ENCODE assay signal across 8 mouse cellular contexts in genomic region chr2:129197843-129198435, GRCm38 (mm10). TPM values are rescaled to one million over a fixed set of nuclear protein-coding genes. Genes with fewer than 3 reads are reported as not detected.
A peak's percentile ranks its signal among the peaks of the same experiment; 100 is the strongest.
DNase-seq lines count a peak whose midpoint lies in the region; ATAC-seq and TF ChIP-seq lines count a peak whose summit lies in the region.

No protein-coding gene starts in this region.

- TF ChIP-seq CTCF in lung, embryonic 14.5 days (IDR thresholded peaks at IDR 0.05; ENCODE audit: low read depth) = no peak

- H3K9me3 ChIP-seq in lung, embryonic 14.5 days (ENCODE audit: low read depth, low read length) = no peaks in the 10 kb centered on the region
- no peaks in the 10 kb centered on the region for H3K9me3 ChIP-seq in hindbrain, embryonic 11.5 days (ENCODE audit: control insufficient read depth, low read length)
- no peaks in the 10 kb centered on the region for H3K9me3 ChIP-seq in midbrain, embryonic 10.5 days (replicated peaks)

- WGBS in lung, embryonic 14.5 days = under 1% methylated on average over 32 of the region's 32 CpGs
- WGBS in hindbrain, embryonic 11.5 days = 2% methylated on average over 32 of the region's 32 CpGs
- 2% methylated on average over 32 of the region's 32 CpGs for WGBS in midbrain, embryonic 10.5 days

- peak overlapping the region; percentile 78 for H3K9ac ChIP-seq in lung, embryonic 14.5 days
- peak overlapping the region; percentile 69 for H3K9ac ChIP-seq in hindbrain, embryonic 11.5 days (ENCODE audit: low read depth, low read length)

- peak; percentile 57 for DNase-seq in lung, embryonic 14.5 days
- DNase-seq in lung, postnatal 10 days = no peak
- DNase-seq in hindbrain, embryonic 11.5 days (ENCODE audit: low spot score) = no peak
- no peak for DNase-seq in midbrain, embryonic 10.5 days (ENCODE audit: low spot score)
- DNase-seq in gastrocnemius, postnatal 25 days = no peak
- DNase-seq in gastrocnemius, postnatal 4 days (ENCODE audit: low spot score in 2 of 2) = no peak
- no peak for DNase-seq in left cerebral cortex, adult 8-10 months (ENCODE audit: low spot score in 2 of 2)

- no peaks in the 10 kb centered on the region for H3K27me3 ChIP-seq in lung, embryonic 14.5 days (ENCODE audit: insufficient read depth, low read length)
- H3K27me3 ChIP-seq in hindbrain, embryonic 11.5 days (ENCODE audit: control insufficient read depth, insufficient read depth, low read length) = no peaks in the 10 kb centered on the region
- no peaks in the 10 kb centered on the region for H3K27me3 ChIP-seq in midbrain, embryonic 10.5 days (ENCODE audit: low read depth, poor library complexity, severe bottlenecking)

- peak overlapping the region; percentile 92 for H3K4me2 ChIP-seq in lung, embryonic 14.5 days
- H3K4me2 ChIP-seq in hindbrain, embryonic 11.5 days (replicated peaks; ENCODE audit: low read depth, low read length) = peak overlapping the region; percentile 80

- H3K4me1 ChIP-seq in lung, embryonic 14.5 days (ENCODE audit: insufficient read depth) = 0 out of 2 replicates have a peak, but pooled peaks cover 3% of the 10 kb centered on the region
- peaks cover 2% of the 10 kb centered on the region; the same call in 1 of the 2 replicates for H3K4me1 ChIP-seq in brown adipose tissue, adult 24 weeks (ENCODE audit: control insufficient read depth, insufficient read depth, insufficient read length, low read length)
- no peaks in the 10 kb centered on the region for H3K4me1 ChIP-seq in hindbrain, embryonic 11.5 days (replicated peaks; ENCODE audit: control insufficient read depth, insufficient read depth, low read length)
- peaks cover 33% of the 10 kb centered on the region for H3K4me1 ChIP-seq in midbrain, embryonic 10.5 days

- peak overlapping the region; percentile 76 for H3K27ac ChIP-seq in lung, embryonic 14.5 days (ENCODE audit: low read depth)
- peak overlapping the region; percentile 93 for H3K27ac ChIP-seq in brown adipose tissue, adult 24 weeks (replicated peaks; ENCODE audit: low read depth, low read length)
- H3K27ac ChIP-seq in hindbrain, embryonic 11.5 days (ENCODE audit: low read depth, low read length) = peak overlapping the region; percentile 24; the same call in 1 of the 2 replicates
- H3K27ac ChIP-seq in midbrain, embryonic 10.5 days (replicated peaks) = peak overlapping the region; percentile 99

- H3K36me3 ChIP-seq in lung, embryonic 14.5 days (ENCODE audit: insufficient read depth) = peaks cover 27% of the 10 kb centered on the region
- 0 out of 2 replicates have a peak, but pooled peaks cover 2% of the 10 kb centered on the region for H3K36me3 ChIP-seq in hindbrain, embryonic 11.5 days (ENCODE audit: control insufficient read depth, insufficient read depth, low read length)
- peaks cover 31% of the 10 kb centered on the region for H3K36me3 ChIP-seq in midbrain, embryonic 10.5 days

- peak overlapping the region; percentile 81 for H3K4me3 ChIP-seq in lung, embryonic 14.5 days (ENCODE audit: low read depth, low read length)
- peak overlapping the region; percentile 80 for H3K4me3 ChIP-seq in brown adipose tissue, adult 24 weeks (ENCODE audit: insufficient read depth, low read depth, low read length)
- H3K4me3 ChIP-seq in hindbrain, embryonic 11.5 days (ENCODE audit: low read depth, low read length) = peak overlapping the region; percentile 93
- peak overlapping the region; percentile 96 for H3K4me3 ChIP-seq in midbrain, embryonic 10.5 days

- ATAC-seq in lung, embryonic 14.5 days (ENCODE audit: insufficient read depth) = peak; percentile 0; the same call in 1 of the 2 replicates
- ATAC-seq in hindbrain, embryonic 11.5 days (ENCODE audit: low FRiP score) = peak; percentile 81; the same call in 1 of the 2 replicates

RNA-seq across cellular contexts. Expression of gene Slc20a1, which starts 0.6 kb away (rescaled TPM):
- polyA plus RNA-seq in lung, embryonic 14.5 days (2014; fragmentation: Nextera tagmentation; extraction: Ambion mirVana) = 29.5 and 34.4 TPM in 2 replicates
- 5.6 and 7.3 TPM in 2 replicates for polyA plus RNA-seq in brown adipose tissue, adult 24 weeks (2012; ENCODE audit: insufficient read depth, insufficient read length, missing spikeins)
- polyA plus RNA-seq in hindbrain, embryonic 11.5 days (2014; fragmentation: Nextera tagmentation; extraction: Ambion mirVana) = 50.3 and 59.9 TPM in 2 replicates
- 53.7 and 55.6 TPM in 2 replicates for polyA plus RNA-seq in midbrain, embryonic 10.5 days (2016; fragmentation: Nextera tagmentation; extraction: Ambion mirVana)
- total RNA-seq in gastrocnemius, postnatal 25 days (2021) = 10 to 100 TPM in 1 of 2 experiments, 1 to 10 TPM in 1; 5.6 to 11.5 TPM
- 10 to 100 TPM; 16.9 to 18.7 TPM for total RNA-seq in gastrocnemius, postnatal 4 days (2021)
- total RNA-seq in left cerebral cortex, adult 8-10 months (2022) = 100 to 1,000 TPM; 136 to 167 (median 155) TPM

Comparison
In these comparisons a context has a peak if more than half of its experiments do, and no peak if none do; other contexts are left out.
1. H3K27ac ChIP-seq: peak in every context shown above with its lines; median percentile 99 in midbrain, embryonic 10.5 days; 93 in brown adipose tissue, adult 24 weeks; 76 in lung, embryonic 14.5 days; 24 in hindbrain, embryonic 11.5 days.